Mouse (Mus musculus) cerebellum, adult 8-10 months (tissue): ENCODE measurements around the gene Nek7.

ENCODE experiments used
- DNase-seq: peaks from one replicate; pipeline ENCODE4 v3.0.0; 2022

Gene Nek7

GRCm38 (mm10) chr1:138568434-138569232 is 51.3 kb downstream of the Nek7 start:
- no peak for DNase-seq

GRCm38 (mm10) chr1:138567946-138568345 is 52.0 kb downstream of the Nek7 start:
- DNase-seq = no peak

- no peak for DNase-seq
Observed at GRCm38 (mm10) chr1:138564677-138565076, 55.3 kb downstream of the Nek7 start.

- DNase-seq = no peak
Observed at GRCm38 (mm10) chr1:138560733-138561132, 59.2 kb downstream of the Nek7 start.

GRCm38 (mm10) chr1:138559213-138560101 is 60.5 kb downstream of the Nek7 start:
- DNase-seq = no peak

- no peak for DNase-seq
Observed at GRCm38 (mm10) chr1:138558342-138558741, 61.6 kb downstream of the Nek7 start.

- DNase-seq = no peak
Observed at GRCm38 (mm10) chr1:138554926-138555325, 65.0 kb downstream of the Nek7 start.

GRCm38 (mm10) chr1:138550184-138550583 is 69.8 kb downstream of the Nek7 start:
- DNase-seq = no peak

GRCm38 (mm10) chr1:138542170-138542515 is 77.8 kb downstream of the Nek7 start:
- DNase-seq = no peak

- no peak for DNase-seq
Observed at GRCm38 (mm10) chr1:138541495-138542169, 78.3 kb downstream of the Nek7 start.

GRCm38 (mm10) chr1:138539713-138540112 is 80.2 kb downstream of the Nek7 start:
- DNase-seq = no peak

- DNase-seq = no peak
Observed at GRCm38 (mm10) chr1:138538217-138538616, 81.7 kb downstream of the Nek7 start.

- no peak for DNase-seq
Observed at GRCm38 (mm10) chr1:138535758-138536574, 84.0 kb downstream of the Nek7 start.

GRCm38 (mm10) chr1:138530604-138531003 is 89.3 kb downstream of the Nek7 start:
- DNase-seq = no peak

GRCm38 (mm10) chr1:138523962-138524361 is 96.0 kb downstream of the Nek7 start:
- no peak for DNase-seq

GRCm38 (mm10) chr1:138518235-138518634 is 101.7 kb downstream of the Nek7 start:
- DNase-seq = no peak

- DNase-seq = no peak
Observed at GRCm38 (mm10) chr1:138517360-138518099, 102.4 kb downstream of the Nek7 start.

- no peak for DNase-seq
Observed at GRCm38 (mm10) chr1:138516946-138517345, 103.0 kb downstream of the Nek7 start.

GRCm38 (mm10) chr1:138515362-138515761 is 104.6 kb downstream of the Nek7 start:
- DNase-seq = no peak

- no peak for DNase-seq
Observed at GRCm38 (mm10) chr1:138513982-138514381, 106.0 kb downstream of the Nek7 start.

- DNase-seq = no peak
Observed at GRCm38 (mm10) chr1:138510566-138510965, 109.4 kb downstream of the Nek7 start.
